Mouse (Mus musculus): Measurements from ENCODE around the gene Mb.

The Mb gene

GRCm38 (mm10) chr15:76979799-76980198 is 70.7 kb downstream of the Mb start:
- DNase-seq (ENCODE audit: low spot score in 2 of 2), result no peak

GRCm38 (mm10) chr15:76976619-76977018 is 73.9 kb downstream of the Mb start:
- no peak for DNase-seq (ENCODE audit: low spot score in 2 of 2)

GRCm38 (mm10) chr15:76973855-76974651 is 76.4 kb downstream of the Mb start:
- DNase-seq (ENCODE audit: low spot score in 2 of 2), result peak; percentile 44 to 79

GRCm38 (mm10) chr15:76973272-76973854 is 77.1 kb downstream of the Mb start:
- no peak for DNase-seq (ENCODE audit: low spot score in 2 of 2)

GRCm38 (mm10) chr15:76972661-76973060 is 77.8 kb downstream of the Mb start:
- DNase-seq (ENCODE audit: low spot score in 2 of 2), result no peak

All from spleen, postnatal 4 days (tissue).